Mouse (Mus musculus): ENCODE measurements around the gene Osbpl2. TPM values are rescaled to one million over a fixed set of nuclear protein-coding genes. Genes with fewer than 3 reads are reported as not detected.

Osbpl2 gene
- total RNA-seq (2012; rRNA removed) (13.3 and 18.9 TPM in 2 replicates), polyA plus RNA-seq (2012; ENCODE audit: insufficient read depth in 1 of 2, insufficient read length in 2 of 2, low read depth in 1 of 2, low replicate concordance in 2 of 2, missing spikeins in 1 of 2) (10 to 100 TPM in 1 of 2 experiments, not detected in 1; 25.5 TPM)

DNA sequence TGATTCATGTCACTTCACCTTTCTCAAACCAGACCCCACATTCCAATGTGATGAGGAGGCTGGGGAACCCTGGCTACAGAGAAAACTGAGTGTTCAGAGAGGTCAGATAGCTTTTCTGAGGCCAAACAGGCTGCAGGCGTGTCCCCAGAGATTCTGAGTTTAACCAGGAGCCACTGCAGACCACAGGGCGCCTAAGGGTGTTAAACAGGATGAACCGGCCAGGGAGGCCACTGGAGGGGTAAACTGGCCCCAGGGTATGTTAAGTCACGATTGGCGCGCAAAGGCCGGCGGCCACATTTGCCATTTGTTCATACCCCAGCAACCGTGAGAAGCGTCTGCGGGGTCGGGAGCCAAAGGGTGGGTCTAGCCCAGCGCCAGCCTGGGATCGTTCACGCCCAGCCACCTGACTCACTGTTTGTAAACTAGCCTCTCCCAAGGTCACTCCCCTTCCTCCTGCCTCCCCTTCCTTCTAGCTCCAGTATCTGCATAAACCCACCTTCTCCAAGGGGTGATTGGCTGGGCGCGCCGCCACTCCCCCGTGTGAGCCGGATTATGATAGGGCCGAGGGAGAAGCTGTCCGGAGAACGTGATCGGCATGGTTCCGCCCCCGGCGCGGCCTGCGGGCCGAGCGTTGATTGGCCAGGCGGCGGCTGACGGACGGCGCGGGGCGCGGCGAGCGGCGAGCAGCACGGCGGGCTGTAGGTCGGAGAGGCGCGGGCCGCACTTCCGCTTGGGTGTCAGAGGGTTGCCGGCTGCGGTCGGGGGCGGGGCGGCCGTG is at the start of gene Osbpl2:
TSS of gene Osbpl2 (plus strand) at position 646 of the 778 bp plus-strand sequence.
- peaks cover 12 to 41% of the 10 kb centered on the region in 2 experiments; a peak in 3 of 4 replicates for H3K36me3 ChIP-seq (ENCODE audit: control insufficient read depth in 1 of 2, insufficient read depth in 2 of 2, low read length in 2 of 2)
- H3K4me1 ChIP-seq (ENCODE audit: control insufficient read depth in 1 of 2, insufficient read depth in 2 of 2, low read length in 2 of 2) = peaks cover 31 to 46% of the 10 kb centered on the region in 2 experiments
- H3K9me3 ChIP-seq (replicated peaks; ENCODE audit: insufficient read depth, low read length) = no peaks in the 10 kb centered on the region
- peak within 1 kb of the TSS; percentile 87 for H3K27ac ChIP-seq (ENCODE audit: control insufficient read depth, low read depth, low read length)
- peak within 1 kb of the TSS; percentile 94 for H3K9ac ChIP-seq (ENCODE audit: control insufficient read depth, low read depth, low read length, poor library complexity, severe bottlenecking)
- peak; percentile 99 for DNase-seq (ENCODE audit: low read depth, low spot score)
- TF ChIP-seq USF2 (IDR thresholded peaks at IDR 0.05; ENCODE audit: borderline replicate concordance in 1 of 2, insufficient read depth in 1 of 2, low read depth in 1 of 2, low read length in 2 of 2) (0 out of 4 replicates have a peak, but pooled peaks of 1 of the 2 experiments have one; percentile 17), POLR2A (IDR thresholded peaks at IDR 0.05; ENCODE audit: control insufficient read depth in 1 of 2, insufficient read depth in 1 of 2, low read depth in 1 of 2, low read length in 2 of 2, poor library complexity in 1 of 2) (peak in 1 of 2 experiments; percentile 55; a peak in 1 of 4 replicates), POLR2AphosphoS5 (IDR thresholded peaks at IDR 0.05; ENCODE audit: borderline replicate concordance, low read depth, low read length) (no peak), USF1 (IDR thresholded peaks at IDR 0.05; ENCODE audit: low read depth, low read length) (peak; percentile 86), E2F4 (IDR thresholded peaks at IDR 0.05; ENCODE audit: borderline replicate concordance, low read depth, low read length) (0 out of 2 replicates have a peak, but pooled peaks have one; percentile 58), TBP (IDR thresholded peaks at IDR 0.05; ENCODE audit: low read depth, low read length) (0 out of 2 replicates have a peak, but pooled peaks have one; percentile 25), MYB (IDR thresholded peaks at IDR 0.05; ENCODE audit: low read depth, low read length) (no peak), HCFC1 (IDR thresholded peaks at IDR 0.05; ENCODE audit: low read depth, low read length) (peak; percentile 70), MAX (IDR thresholded peaks at IDR 0.05; ENCODE audit: low read length) (peak; percentile 88), MXI1 (IDR thresholded peaks at IDR 0.05; ENCODE audit: low read depth, low read length) (peak; percentile 77), NELFE (IDR thresholded peaks at IDR 0.05; ENCODE audit: low read depth, low read length) (peak; percentile 49), NRF1 (IDR thresholded peaks at IDR 0.05; ENCODE audit: insufficient read depth, low read depth, low read length, poor library complexity, severe bottlenecking) (peak; percentile 33; the same call in 1 of the 2 replicates), ELF1 (IDR thresholded peaks at IDR 0.05; ENCODE audit: low read depth, low read length) (peak; percentile 73), CHD2 (IDR thresholded peaks at IDR 0.05; ENCODE audit: low read length) (peak; percentile 59), POLR2AphosphoS2 (IDR thresholded peaks at IDR 0.05; ENCODE audit: low read length) (peak; percentile 72; the same call in 1 of the 2 replicates), ZNF384 (IDR thresholded peaks at IDR 0.05; ENCODE audit: low read depth, low read length) (peak; percentile 12; the same call in 1 of the 2 replicates), KAT2A (conservative IDR thresholded peaks at IDR 0.05; ENCODE audit: low read depth, low read length) (peak; percentile 37; the same call in 1 of the 2 replicates), UBTF (IDR thresholded peaks at IDR 0.05; ENCODE audit: borderline replicate concordance, insufficient read depth, low read depth, low read length) (0 out of 2 replicates have a peak, but pooled peaks have one; percentile 23), CTCF (IDR thresholded peaks at IDR 0.05 in 2 of 3, conservative IDR thresholded peaks at IDR 0.05 in 1 of 3; ENCODE audit: control insufficient read depth in 1 of 3, insufficient read depth in 1 of 3, low read depth in 2 of 3, low read length in 3 of 3, poor library complexity in 1 of 3, severe bottlenecking in 1 of 3) (no peak), CHD1 (IDR thresholded peaks at IDR 0.05; ENCODE audit: low read depth, low read length) (no peak), ZMIZ1 (IDR thresholded peaks at IDR 0.05; ENCODE audit: low read depth, low read length) (0 out of 2 replicates have a peak, but pooled peaks have one; percentile 48), SIN3A (IDR thresholded peaks at IDR 0.05; ENCODE audit: low read length) (peak; percentile 98), ZKSCAN1 (IDR thresholded peaks at IDR 0.05; ENCODE audit: low read depth, low read length) (no peak), EP300 (IDR thresholded peaks at IDR 0.05; ENCODE audit: low read depth in 1 of 2, low read length in 2 of 2) (peak in 1 of 2 experiments; percentile 3; a peak in 1 of 4 replicates)
- H3K27me3 ChIP-seq (ENCODE audit: control insufficient read depth in 1 of 2, insufficient read depth in 2 of 2, low read length in 2 of 2) = no peaks in the 10 kb centered on the region
- peak within 1 kb of the TSS; percentile 79 to 94 for H3K4me3 ChIP-seq (ENCODE audit: control insufficient read depth in 1 of 2, insufficient read depth in 1 of 2, low read depth in 2 of 2, low read length in 2 of 2)
- peaks cover 21% of the 10 kb centered on the region for H3K79me2 ChIP-seq (ENCODE audit: control insufficient read depth, insufficient read depth, low read length, poor library complexity)

Measured in MEL (cell line).